Mouse (Mus musculus): ENCODE data around the gene Scamp4. TPM values are rescaled to one million over a fixed set of nuclear protein-coding genes. Genes with fewer than 3 reads are reported as not detected.

Scamp4 gene
- 96.0 and 98.2 TPM in 2 replicates for polyA plus RNA-seq (2012; rRNA removed)

GRCm38 (mm10) chr10:80602698-80603325 is at the start of gene Scamp4, which contains the start of gene Adat3:
Gene Scamp4, plus strand, starts transcription at chr10:80602872.
Gene Adat3, plus strand, starts transcription at chr10:80602880.
- under 1% methylated on average over 54 of the region's 54 CpGs for WGBS

GRCm38 (mm10) chr10:80553575-80553974 is 49.1 kb upstream of the Scamp4 start:
- DNase-seq: no peak
- Histone ChIP-seq H3K36me3 (ENCODE audit: control insufficient read depth, insufficient read depth, low read length) (no peaks in the 10 kb centered on the region), H3K27me3 (replicated peaks; ENCODE audit: control insufficient read depth, insufficient read depth, low read length) (no peaks in the 10 kb centered on the region), H3K4me1 (ENCODE audit: control insufficient read depth, insufficient read depth, low read length) (peaks cover 22% of the 10 kb centered on the region), H3K4me3 (ENCODE audit: insufficient read depth, low read depth, low read length) (no peak overlapping the region), H3K27ac (ENCODE audit: insufficient read depth, low read depth, low read length) (no peak overlapping the region)
- WGBS: 76% methylated on average over 8 of the region's 8 CpGs
- TF ChIP-seq POLR2A (IDR thresholded peaks at IDR 0.05; ENCODE audit: low read depth, low read length): no peak
- no peak for TF ChIP-seq CTCF (conservative IDR thresholded peaks at IDR 0.05; ENCODE audit: insufficient read depth, insufficient read length, low read depth, low read length)

More at GRCm38 (mm10) chr10:80602698-80603325, at the start of gene Scamp4, which contains the start of gene Adat3:
- H3K27me3 ChIP-seq (replicated peaks; ENCODE audit: control insufficient read depth, insufficient read depth, low read length): no peaks in the 10 kb centered on the region
- H3K27ac ChIP-seq (ENCODE audit: insufficient read depth, low read depth, low read length): peak within 1 kb of the TSS; percentile 67
- TF ChIP-seq CTCF (conservative IDR thresholded peaks at IDR 0.05; ENCODE audit: insufficient read depth, insufficient read length, low read depth, low read length) (no peak), POLR2A (IDR thresholded peaks at IDR 0.05; ENCODE audit: low read depth, low read length) (no peak)
- H3K4me3 ChIP-seq (ENCODE audit: insufficient read depth, low read depth, low read length): peak within 1 kb of the TSS; percentile 87
- DNase-seq: peak; percentile 97
- peaks cover 8% of the 10 kb centered on the region for H3K4me1 ChIP-seq (ENCODE audit: control insufficient read depth, insufficient read depth, low read length)
- no peaks in the 10 kb centered on the region for H3K36me3 ChIP-seq (ENCODE audit: control insufficient read depth, insufficient read depth, low read length)

GRCm38 (mm10) chr10:80553997-80554396 is 48.7 kb upstream of the Scamp4 start:
- no peak overlapping the region for H3K4me3 ChIP-seq (ENCODE audit: insufficient read depth, low read depth, low read length)
- WGBS: 53% methylated on average over 6 of the region's 6 CpGs
- H3K36me3 ChIP-seq (ENCODE audit: control insufficient read depth, insufficient read depth, low read length): no peaks in the 10 kb centered on the region
- H3K27ac ChIP-seq (ENCODE audit: insufficient read depth, low read depth, low read length): no peak overlapping the region
- H3K27me3 ChIP-seq (replicated peaks; ENCODE audit: control insufficient read depth, insufficient read depth, low read length): no peaks in the 10 kb centered on the region
- TF ChIP-seq CTCF (conservative IDR thresholded peaks at IDR 0.05; ENCODE audit: insufficient read depth, insufficient read length, low read depth, low read length) (no peak), POLR2A (IDR thresholded peaks at IDR 0.05; ENCODE audit: low read depth, low read length) (no peak)
- H3K4me1 ChIP-seq (ENCODE audit: control insufficient read depth, insufficient read depth, low read length): peaks cover 26% of the 10 kb centered on the region
- no peak for DNase-seq

- Histone ChIP-seq H3K36me3 (ENCODE audit: control insufficient read depth, insufficient read depth, low read length) (no peaks in the 10 kb centered on the region), H3K4me1 (ENCODE audit: control insufficient read depth, insufficient read depth, low read length) (peaks cover 40% of the 10 kb centered on the region), H3K4me3 (ENCODE audit: insufficient read depth, low read depth, low read length) (no peak overlapping the region), H3K27ac (ENCODE audit: insufficient read depth, low read depth, low read length) (peak overlapping the region; percentile 44), H3K27me3 (replicated peaks; ENCODE audit: control insufficient read depth, insufficient read depth, low read length) (no peaks in the 10 kb centered on the region)
- peak; percentile 88 for DNase-seq
- WGBS: 23% methylated on average over 5 of the region's 5 CpGs
- TF ChIP-seq CTCF (conservative IDR thresholded peaks at IDR 0.05; ENCODE audit: insufficient read depth, insufficient read length, low read depth, low read length): peak; percentile 79
- no peak for TF ChIP-seq POLR2A (IDR thresholded peaks at IDR 0.05; ENCODE audit: low read depth, low read length)
Measured at GRCm38 (mm10) chr10:80557346-80557965, 45.2 kb upstream of the Scamp4 start.

- no peak for DNase-seq
- H3K36me3 ChIP-seq (ENCODE audit: control insufficient read depth, insufficient read depth, low read length): no peaks in the 10 kb centered on the region
- H3K27ac ChIP-seq (ENCODE audit: insufficient read depth, low read depth, low read length): no peak overlapping the region
- WGBS: 73% methylated on average over 7 of the region's 7 CpGs
- TF ChIP-seq POLR2A (IDR thresholded peaks at IDR 0.05; ENCODE audit: low read depth, low read length) (no peak), CTCF (conservative IDR thresholded peaks at IDR 0.05; ENCODE audit: insufficient read depth, insufficient read length, low read depth, low read length) (no peak)
- no peaks in the 10 kb centered on the region for H3K27me3 ChIP-seq (replicated peaks; ENCODE audit: control insufficient read depth, insufficient read depth, low read length)
- H3K4me3 ChIP-seq (ENCODE audit: insufficient read depth, low read depth, low read length): no peak overlapping the region
- H3K4me1 ChIP-seq (ENCODE audit: control insufficient read depth, insufficient read depth, low read length): peaks cover 35% of the 10 kb centered on the region
Measured at GRCm38 (mm10) chr10:80559431-80559830, 43.2 kb upstream of the Scamp4 start.

GRCm38 (mm10) chr10:80560621-80561020 is 42.1 kb upstream of the Scamp4 start:
- peak; percentile 49 for DNase-seq
- Histone ChIP-seq H3K27ac (ENCODE audit: insufficient read depth, low read depth, low read length) (peak overlapping the region; percentile 98; the same call in 1 of the 2 replicates), H3K36me3 (ENCODE audit: control insufficient read depth, insufficient read depth, low read length) (no peaks in the 10 kb centered on the region), H3K4me3 (ENCODE audit: insufficient read depth, low read depth, low read length) (peak overlapping the region; percentile 90), H3K4me1 (ENCODE audit: control insufficient read depth, insufficient read depth, low read length) (peaks cover 35% of the 10 kb centered on the region), H3K27me3 (replicated peaks; ENCODE audit: control insufficient read depth, insufficient read depth, low read length) (no peaks in the 10 kb centered on the region)
- TF ChIP-seq POLR2A (IDR thresholded peaks at IDR 0.05; ENCODE audit: low read depth, low read length): no peak
- TF ChIP-seq CTCF (conservative IDR thresholded peaks at IDR 0.05; ENCODE audit: insufficient read depth, insufficient read length, low read depth, low read length): no peak
- under 1% methylated on average over 13 of the region's 13 CpGs for WGBS
